Mouse (Mus musculus): ENCODE results near the gene Kif6. TPM values are rescaled to one million over a fixed set of nuclear protein-coding genes. Genes with fewer than 3 reads are reported as not detected.

The Kif6 gene
- polyA plus RNA-seq, 1 experiment from 2014 or later: 2.2 TPM

GRCm38 (mm10) chr17:49727428-49728045 lies 112.6 kb downstream of the Kif6 start:
- no peak for ATAC-seq (ENCODE audit: low FRiP score, low TSS enrichment)
- H3K27ac ChIP-seq (ENCODE audit: low read length): no peak overlapping the region
- H3K27me3 ChIP-seq (ENCODE audit: insufficient read depth, low read length): no peaks in the 10 kb centered on the region
- H3K9ac ChIP-seq (replicated peaks; ENCODE audit: low read length): no peak overlapping the region
- no peaks in the 10 kb centered on the region for H3K9me3 ChIP-seq (ENCODE audit: low read length)
- H3K4me2 ChIP-seq (replicated peaks; ENCODE audit: low read depth, low read length): no peak overlapping the region
- H3K4me3 ChIP-seq (ENCODE audit: low read length): no peak overlapping the region
- H3K4me1 ChIP-seq (ENCODE audit: insufficient read depth, low read length): 0 out of 2 replicates have a peak, but pooled peaks cover 8% of the 10 kb centered on the region
- 73% methylated on average over 5 of the region's 5 CpGs for WGBS
- no peaks in the 10 kb centered on the region for H3K36me3 ChIP-seq (ENCODE audit: insufficient read depth, low read length)

- no peaks in the 10 kb centered on the region for H3K36me3 ChIP-seq (ENCODE audit: insufficient read depth, low read length)
- H3K4me3 ChIP-seq (ENCODE audit: low read length): no peak overlapping the region
- H3K9me3 ChIP-seq (ENCODE audit: low read length): no peaks in the 10 kb centered on the region
- no peaks in the 10 kb centered on the region for H3K27me3 ChIP-seq (ENCODE audit: insufficient read depth, low read length)
- H3K9ac ChIP-seq (replicated peaks; ENCODE audit: low read length): no peak overlapping the region
- H3K4me1 ChIP-seq (ENCODE audit: insufficient read depth, low read length): 0 out of 2 replicates have a peak, but pooled peaks cover 8% of the 10 kb centered on the region
- H3K4me2 ChIP-seq (replicated peaks; ENCODE audit: low read depth, low read length): no peak overlapping the region
- H3K27ac ChIP-seq (ENCODE audit: low read length): no peak overlapping the region
- ATAC-seq (ENCODE audit: low FRiP score, low TSS enrichment): no peak
- 89% methylated on average over 1 of the region's 1 CpGs for WGBS
Observed at GRCm38 (mm10) chr17:49729856-49730255, 114.9 kb downstream of the Kif6 start.

- Histone ChIP-seq H3K4me3 (ENCODE audit: low read length) (no peak overlapping the region), H3K4me1 (ENCODE audit: insufficient read depth, low read length) (no peaks in the 10 kb centered on the region), H3K27ac (ENCODE audit: low read length) (no peak overlapping the region), H3K27me3 (ENCODE audit: insufficient read depth, low read length) (no peaks in the 10 kb centered on the region), H3K9me3 (ENCODE audit: low read length) (no peaks in the 10 kb centered on the region), H3K4me2 (replicated peaks; ENCODE audit: low read depth, low read length) (no peak overlapping the region), H3K36me3 (ENCODE audit: insufficient read depth, low read length) (no peaks in the 10 kb centered on the region), H3K9ac (replicated peaks; ENCODE audit: low read length) (no peak overlapping the region)
- ATAC-seq (ENCODE audit: low FRiP score, low TSS enrichment): no peak
- 91% methylated on average over 8 of the region's 8 CpGs for WGBS
Observed at GRCm38 (mm10) chr17:49732706-49733105, 117.8 kb downstream of the Kif6 start.

- no peaks in the 10 kb centered on the region for H3K27me3 ChIP-seq (ENCODE audit: insufficient read depth, low read length)
- H3K9ac ChIP-seq (replicated peaks; ENCODE audit: low read length): no peak overlapping the region
- ATAC-seq (ENCODE audit: low FRiP score, low TSS enrichment): no peak
- 83% methylated on average over 6 of the region's 6 CpGs for WGBS
- no peaks in the 10 kb centered on the region for H3K9me3 ChIP-seq (ENCODE audit: low read length)
- H3K4me3 ChIP-seq (ENCODE audit: low read length): no peak overlapping the region
- H3K4me1 ChIP-seq (ENCODE audit: insufficient read depth, low read length): 0 out of 2 replicates have a peak, but pooled peaks cover 7% of the 10 kb centered on the region
- H3K27ac ChIP-seq (ENCODE audit: low read length): no peak overlapping the region
- no peaks in the 10 kb centered on the region for H3K36me3 ChIP-seq (ENCODE audit: insufficient read depth, low read length)
- H3K4me2 ChIP-seq (replicated peaks; ENCODE audit: low read depth, low read length): no peak overlapping the region
Observed at GRCm38 (mm10) chr17:49734079-49734478, 119.1 kb downstream of the Kif6 start.

- Histone ChIP-seq H3K9ac (replicated peaks; ENCODE audit: low read length) (no peak overlapping the region), H3K27me3 (ENCODE audit: insufficient read depth, low read length) (no peaks in the 10 kb centered on the region), H3K4me3 (ENCODE audit: low read length) (no peak overlapping the region), H3K27ac (ENCODE audit: low read length) (no peak overlapping the region), H3K4me1 (ENCODE audit: insufficient read depth, low read length) (0 out of 2 replicates have a peak, but pooled peaks cover 7% of the 10 kb centered on the region), H3K36me3 (ENCODE audit: insufficient read depth, low read length) (no peaks in the 10 kb centered on the region), H3K9me3 (ENCODE audit: low read length) (no peaks in the 10 kb centered on the region), H3K4me2 (replicated peaks; ENCODE audit: low read depth, low read length) (no peak overlapping the region)
- no peak for ATAC-seq (ENCODE audit: low FRiP score, low TSS enrichment)
- WGBS: 92% methylated on average over 2 of the region's 2 CpGs
Observed at GRCm38 (mm10) chr17:49734776-49735175, 119.8 kb downstream of the Kif6 start.

- Histone ChIP-seq H3K27ac (ENCODE audit: low read length) (no peak overlapping the region), H3K9me3 (ENCODE audit: low read length) (no peaks in the 10 kb centered on the region), H3K9ac (replicated peaks; ENCODE audit: low read length) (no peak overlapping the region), H3K27me3 (ENCODE audit: insufficient read depth, low read length) (no peaks in the 10 kb centered on the region), H3K4me3 (ENCODE audit: low read length) (no peak overlapping the region), H3K4me2 (replicated peaks; ENCODE audit: low read depth, low read length) (no peak overlapping the region), H3K36me3 (ENCODE audit: insufficient read depth, low read length) (no peaks in the 10 kb centered on the region), H3K4me1 (ENCODE audit: insufficient read depth, low read length) (0 out of 2 replicates have a peak, but pooled peaks cover 7% of the 10 kb centered on the region)
- WGBS: 77% methylated on average over 3 of the region's 3 CpGs
- no peak for ATAC-seq (ENCODE audit: low FRiP score, low TSS enrichment)
Observed at GRCm38 (mm10) chr17:49736364-49736763, 121.4 kb downstream of the Kif6 start.

GRCm38 (mm10) chr17:49737217-49737774 lies 122.4 kb downstream of the Kif6 start:
- H3K4me1 ChIP-seq (ENCODE audit: insufficient read depth, low read length): 0 out of 2 replicates have a peak, but pooled peaks cover 7% of the 10 kb centered on the region
- no peak overlapping the region for H3K4me3 ChIP-seq (ENCODE audit: low read length)
- H3K4me2 ChIP-seq (replicated peaks; ENCODE audit: low read depth, low read length): no peak overlapping the region
- no peaks in the 10 kb centered on the region for H3K27me3 ChIP-seq (ENCODE audit: insufficient read depth, low read length)
- no peak for ATAC-seq (ENCODE audit: low FRiP score, low TSS enrichment)
- WGBS: 89% methylated on average over 6 of the region's 6 CpGs
- H3K9me3 ChIP-seq (ENCODE audit: low read length): no peaks in the 10 kb centered on the region
- no peak overlapping the region for H3K9ac ChIP-seq (replicated peaks; ENCODE audit: low read length)
- no peaks in the 10 kb centered on the region for H3K36me3 ChIP-seq (ENCODE audit: insufficient read depth, low read length)
- H3K27ac ChIP-seq (ENCODE audit: low read length): no peak overlapping the region

GRCm38 (mm10) chr17:49738351-49738750 lies 123.4 kb downstream of the Kif6 start:
- Histone ChIP-seq H3K4me2 (replicated peaks; ENCODE audit: low read depth, low read length) (no peak overlapping the region), H3K36me3 (ENCODE audit: insufficient read depth, low read length) (no peaks in the 10 kb centered on the region), H3K4me1 (ENCODE audit: insufficient read depth, low read length) (0 out of 2 replicates have a peak, but pooled peaks cover 7% of the 10 kb centered on the region), H3K4me3 (ENCODE audit: low read length) (no peak overlapping the region), H3K27ac (ENCODE audit: low read length) (no peak overlapping the region), H3K9me3 (ENCODE audit: low read length) (no peaks in the 10 kb centered on the region), H3K9ac (replicated peaks; ENCODE audit: low read length) (no peak overlapping the region), H3K27me3 (ENCODE audit: insufficient read depth, low read length) (no peaks in the 10 kb centered on the region)
- ATAC-seq (ENCODE audit: low FRiP score, low TSS enrichment): peak; percentile 80
- WGBS: 33% methylated on average over 11 of the region's 11 CpGs

- no peak overlapping the region for H3K9ac ChIP-seq (replicated peaks; ENCODE audit: low read length)
- H3K27me3 ChIP-seq (ENCODE audit: insufficient read depth, low read length): no peaks in the 10 kb centered on the region
- 0 out of 2 replicates have a peak, but pooled peaks cover 7% of the 10 kb centered on the region for H3K4me1 ChIP-seq (ENCODE audit: insufficient read depth, low read length)
- ATAC-seq (ENCODE audit: low FRiP score, low TSS enrichment): no peak
- 84% methylated on average over 9 of the region's 9 CpGs for WGBS
- no peak overlapping the region for H3K27ac ChIP-seq (ENCODE audit: low read length)
- H3K9me3 ChIP-seq (ENCODE audit: low read length): no peaks in the 10 kb centered on the region
- H3K4me2 ChIP-seq (replicated peaks; ENCODE audit: low read depth, low read length): no peak overlapping the region
- H3K36me3 ChIP-seq (ENCODE audit: insufficient read depth, low read length): no peaks in the 10 kb centered on the region
- H3K4me3 ChIP-seq (ENCODE audit: low read length): no peak overlapping the region
Observed at GRCm38 (mm10) chr17:49739896-49740679, 125.2 kb downstream of the Kif6 start.

GRCm38 (mm10) chr17:49741172-49741571 lies 126.2 kb downstream of the Kif6 start:
- 76% methylated on average over 4 of the region's 4 CpGs for WGBS
- Histone ChIP-seq H3K4me1 (ENCODE audit: insufficient read depth, low read length) (0 out of 2 replicates have a peak, but pooled peaks cover 7% of the 10 kb centered on the region), H3K4me2 (replicated peaks; ENCODE audit: low read depth, low read length) (no peak overlapping the region), H3K9me3 (ENCODE audit: low read length) (no peaks in the 10 kb centered on the region), H3K27ac (ENCODE audit: low read length) (no peak overlapping the region), H3K4me3 (ENCODE audit: low read length) (no peak overlapping the region), H3K36me3 (ENCODE audit: insufficient read depth, low read length) (no peaks in the 10 kb centered on the region), H3K27me3 (ENCODE audit: insufficient read depth, low read length) (no peaks in the 10 kb centered on the region), H3K9ac (replicated peaks; ENCODE audit: low read length) (no peak overlapping the region)
- no peak for ATAC-seq (ENCODE audit: low FRiP score, low TSS enrichment)

All from kidney, embryonic 16.5 days (tissue).